Mouse (Mus musculus): Measurements from ENCODE around the gene Lrrn3. TPM values are rescaled to one million over a fixed set of nuclear protein-coding genes. Genes with fewer than 3 reads are reported as not detected.

Lrrn3 gene
- polyA plus RNA-seq, 1 experiment from 2014 or later = 118 TPM

- H3K36me3 ChIP-seq (ENCODE audit: control insufficient read depth, insufficient read depth, low read length) = no peaks in the 10 kb centered on the region
- H3K27me3 ChIP-seq (ENCODE audit: control insufficient read depth, insufficient read depth, low read length) = no peaks in the 10 kb centered on the region
- no peak overlapping the region for H3K9ac ChIP-seq (replicated peaks; ENCODE audit: low read length)
- H3K9me3 ChIP-seq (ENCODE audit: control insufficient read depth, low read length) = no peaks in the 10 kb centered on the region
- no peak overlapping the region for H3K27ac ChIP-seq (replicated peaks; ENCODE audit: low read depth, low read length)
- ATAC-seq (ENCODE audit: low FRiP score, low TSS enrichment) (no peak), DNase-seq (no peak)
- H3K4me3 ChIP-seq (replicated peaks; ENCODE audit: low read depth, low read length) = no peak overlapping the region
- no peak overlapping the region for H3K4me2 ChIP-seq (ENCODE audit: low read length)
- no peaks in the 10 kb centered on the region for H3K4me1 ChIP-seq (ENCODE audit: control insufficient read depth, insufficient read depth, low read length)
Measured at GRCm38 (mm10) chr12:41416635-41417034, 69.6 kb downstream of the Lrrn3 start.

GRCm38 (mm10) chr12:41409431-41409830, 76.8 kb downstream of the Lrrn3 start:
- Histone ChIP-seq H3K4me2 (ENCODE audit: low read length) (no peak overlapping the region), H3K27ac (replicated peaks; ENCODE audit: low read depth, low read length) (no peak overlapping the region), H3K9ac (replicated peaks; ENCODE audit: low read length) (no peak overlapping the region), H3K4me1 (ENCODE audit: control insufficient read depth, insufficient read depth, low read length) (no peaks in the 10 kb centered on the region), H3K4me3 (replicated peaks; ENCODE audit: low read depth, low read length) (no peak overlapping the region), H3K9me3 (ENCODE audit: control insufficient read depth, low read length) (no peaks in the 10 kb centered on the region), H3K36me3 (ENCODE audit: control insufficient read depth, insufficient read depth, low read length) (no peaks in the 10 kb centered on the region), H3K27me3 (ENCODE audit: control insufficient read depth, insufficient read depth, low read length) (no peaks in the 10 kb centered on the region)
- ATAC-seq (ENCODE audit: low FRiP score, low TSS enrichment) (no peak), DNase-seq (peak; percentile 41)
- WGBS = 58% methylated on average over 3 of the region's 3 CpGs

- no peaks in the 10 kb centered on the region for H3K4me1 ChIP-seq (ENCODE audit: control insufficient read depth, insufficient read depth, low read length)
- 63% methylated on average over 3 of the region's 3 CpGs for WGBS
- no peak for ATAC-seq (ENCODE audit: low FRiP score, low TSS enrichment)
- H3K36me3 ChIP-seq (ENCODE audit: control insufficient read depth, insufficient read depth, low read length) = no peaks in the 10 kb centered on the region
- no peak overlapping the region for H3K4me3 ChIP-seq (replicated peaks; ENCODE audit: low read depth, low read length)
- no peaks in the 10 kb centered on the region for H3K9me3 ChIP-seq (ENCODE audit: control insufficient read depth, low read length)
- no peak overlapping the region for H3K4me2 ChIP-seq (ENCODE audit: low read length)
- no peak for DNase-seq
- no peak overlapping the region for H3K27ac ChIP-seq (replicated peaks; ENCODE audit: low read depth, low read length)
- H3K9ac ChIP-seq (replicated peaks; ENCODE audit: low read length) = no peak overlapping the region
- H3K27me3 ChIP-seq (ENCODE audit: control insufficient read depth, insufficient read depth, low read length) = no peaks in the 10 kb centered on the region
Measured at GRCm38 (mm10) chr12:41401923-41402322, 84.3 kb downstream of the Lrrn3 start.

Measured in midbrain, embryonic 14.5 days (tissue).